Mouse (Mus musculus): ENCODE results near the gene Dctpp1.

Gene Dctpp1

GRCm38 (mm10) chr7:127228615-127229303, 31.8 kb downstream of the Dctpp1 start:
- peak; percentile 90 for DNase-seq

- no peak for DNase-seq
These were observed 35.1 kb downstream of the Dctpp1 start for GRCm38 (mm10) chr7:127225147-127225995.

- DNase-seq = no peak
These were observed 35.9 kb downstream of the Dctpp1 start for GRCm38 (mm10) chr7:127224616-127225015.

- no peak for DNase-seq
These were observed 36.7 kb downstream of the Dctpp1 start for GRCm38 (mm10) chr7:127223515-127224478.

GRCm38 (mm10) chr7:127223106-127223505, 37.4 kb downstream of the Dctpp1 start:
- no peak for DNase-seq

GRCm38 (mm10) chr7:127220440-127220839, 40.1 kb downstream of the Dctpp1 start:
- no peak for DNase-seq

GRCm38 (mm10) chr7:127218670-127219069, 41.8 kb downstream of the Dctpp1 start:
- DNase-seq = no peak

GRCm38 (mm10) chr7:127217901-127218642, 42.4 kb downstream of the Dctpp1 start:
- no peak for DNase-seq

- no peak for DNase-seq
These were observed 43.0 kb downstream of the Dctpp1 start for GRCm38 (mm10) chr7:127217475-127217874.

GRCm38 (mm10) chr7:127216307-127216706, 44.2 kb downstream of the Dctpp1 start:
- DNase-seq = no peak

- peak; percentile 83 for DNase-seq
These were observed 45.3 kb downstream of the Dctpp1 start for GRCm38 (mm10) chr7:127214981-127215871.

- DNase-seq = no peak
These were observed 46.0 kb downstream of the Dctpp1 start for GRCm38 (mm10) chr7:127214521-127214920.

- no peak for DNase-seq
These were observed 46.6 kb downstream of the Dctpp1 start for GRCm38 (mm10) chr7:127213930-127214329.

- DNase-seq = peak; percentile 67
These were observed 47.0 kb downstream of the Dctpp1 start for GRCm38 (mm10) chr7:127213485-127213884.

GRCm38 (mm10) chr7:127212432-127213250, 47.9 kb downstream of the Dctpp1 start:
- no peak for DNase-seq

GRCm38 (mm10) chr7:127211014-127211745, 49.3 kb downstream of the Dctpp1 start:
- no peak for DNase-seq

- no peak for DNase-seq
These were observed 50.2 kb downstream of the Dctpp1 start for GRCm38 (mm10) chr7:127210266-127210665.

- DNase-seq = no peak
These were observed 50.7 kb downstream of the Dctpp1 start for GRCm38 (mm10) chr7:127209851-127210250.
